Mouse (Mus musculus) kidney, embryonic 15.5 days (tissue): ENCODE measurements at regions not wholly inside any gene's neighbourhood (a gene's known extent, or its start where the extent isn't known, plus 50 kb on each side); places are given as distances from the start of the nearest gene placed in this dataset.
A peak's percentile ranks its signal among the peaks of the same experiment; 100 is the strongest.

Experiments
- ATAC-seq: fragments of 200-750 bp; cut with Nextera tagmentation; replicated peaks from 2 replicates; pipeline ENCODE4 v1.8.0; 2017; ENCODE audit warnings: moderate TSS enrichment; ENCODE audit not compliant: low FRiP score
- H3K27ac ChIP-seq: fragments of 300-500 bp; sonication (generic); 2 replicates; pipeline ENCODE4 v1.5.1; 2015; ENCODE audit warnings: mild to moderate bottlenecking, inconsistent platforms
- H3K27me3 ChIP-seq: fragments of 300-500 bp; sonication (generic); 2 replicates; pipeline ENCODE4 v1.6.1; 2015; ENCODE audit warnings: inconsistent platforms
- H3K36me3 ChIP-seq: fragments of 300-500 bp; sonication (generic); 2 replicates; pipeline ENCODE4 v1.6.1; 2015; ENCODE audit warnings: inconsistent platforms
- H3K4me1 ChIP-seq: fragments of 300-500 bp; sonication (generic); 2 replicates; pipeline ENCODE4 v1.6.1; 2015; ENCODE audit warnings: inconsistent platforms
- H3K4me2 ChIP-seq: fragments of 300-500 bp; sonication (generic); 2 replicates; pipeline ENCODE4 v1.6.1; 2015; ENCODE audit warnings: moderate library complexity, mild to moderate bottlenecking, inconsistent platforms
- H3K4me3 ChIP-seq: fragments of 300-500 bp; sonication (generic); replicated peaks from 2 replicates; pipeline ENCODE4 v1.5.1; 2015; ENCODE audit warnings: mild to moderate bottlenecking, inconsistent platforms
- H3K9ac ChIP-seq: fragments of 300-500 bp; sonication (generic); 2 replicates; pipeline ENCODE4 v1.6.1; 2015; ENCODE audit warnings: mild to moderate bottlenecking, inconsistent platforms
- H3K9me3 ChIP-seq: fragments of 300-500 bp; sonication (generic); replicated peaks from 2 replicates; pipeline ENCODE4 v1.6.1; 2016; ENCODE audit warnings: inconsistent platforms
- WGBS: fragments of 180-500 bp; shearing (Covaris S2); methylation state at CpG from one replicate; pipeline ENCODE4 v1.1.7; 2015; ENCODE audit warnings: mixed read lengths; 5-methylcytosine and 5-hydroxymethylcytosine counted together

DNA sequence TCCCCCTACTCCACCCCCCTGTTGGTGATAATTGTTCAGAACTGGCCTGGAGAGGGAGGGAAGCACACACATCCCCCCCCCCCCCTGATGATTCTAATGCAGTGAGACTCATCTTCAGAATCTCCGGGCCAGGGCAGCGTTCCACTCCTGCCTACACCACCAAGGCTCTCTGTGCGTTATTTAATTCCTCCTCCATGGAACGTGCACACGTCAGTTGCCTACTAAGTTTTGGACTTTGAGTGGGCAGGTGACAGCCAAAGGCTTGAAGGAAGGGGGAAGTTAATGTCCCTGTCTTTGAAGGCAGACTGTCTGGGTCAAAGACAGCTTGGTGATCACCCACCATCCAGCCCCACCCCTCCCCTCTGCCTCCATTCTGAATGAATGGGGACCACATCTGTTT is 339.8 kb upstream of the Sall1 start:
- 29% methylated on average over 5 of the region's 5 CpGs for WGBS
- no peak overlapping the region for H3K4me3 ChIP-seq
- H3K27ac ChIP-seq, result peak overlapping the region; percentile 67
- H3K4me2 ChIP-seq, result no peak overlapping the region
- no peak overlapping the region for H3K9ac ChIP-seq
- H3K36me3 ChIP-seq, result no peaks in the 10 kb centered on the region
- peaks cover 56% of the 10 kb centered on the region for H3K4me1 ChIP-seq
- peaks cover 7% of the 10 kb centered on the region; the same call in 1 of the 2 replicates for H3K27me3 ChIP-seq
- no peaks in the 10 kb centered on the region for H3K9me3 ChIP-seq
- no peak for ATAC-seq

DNA sequence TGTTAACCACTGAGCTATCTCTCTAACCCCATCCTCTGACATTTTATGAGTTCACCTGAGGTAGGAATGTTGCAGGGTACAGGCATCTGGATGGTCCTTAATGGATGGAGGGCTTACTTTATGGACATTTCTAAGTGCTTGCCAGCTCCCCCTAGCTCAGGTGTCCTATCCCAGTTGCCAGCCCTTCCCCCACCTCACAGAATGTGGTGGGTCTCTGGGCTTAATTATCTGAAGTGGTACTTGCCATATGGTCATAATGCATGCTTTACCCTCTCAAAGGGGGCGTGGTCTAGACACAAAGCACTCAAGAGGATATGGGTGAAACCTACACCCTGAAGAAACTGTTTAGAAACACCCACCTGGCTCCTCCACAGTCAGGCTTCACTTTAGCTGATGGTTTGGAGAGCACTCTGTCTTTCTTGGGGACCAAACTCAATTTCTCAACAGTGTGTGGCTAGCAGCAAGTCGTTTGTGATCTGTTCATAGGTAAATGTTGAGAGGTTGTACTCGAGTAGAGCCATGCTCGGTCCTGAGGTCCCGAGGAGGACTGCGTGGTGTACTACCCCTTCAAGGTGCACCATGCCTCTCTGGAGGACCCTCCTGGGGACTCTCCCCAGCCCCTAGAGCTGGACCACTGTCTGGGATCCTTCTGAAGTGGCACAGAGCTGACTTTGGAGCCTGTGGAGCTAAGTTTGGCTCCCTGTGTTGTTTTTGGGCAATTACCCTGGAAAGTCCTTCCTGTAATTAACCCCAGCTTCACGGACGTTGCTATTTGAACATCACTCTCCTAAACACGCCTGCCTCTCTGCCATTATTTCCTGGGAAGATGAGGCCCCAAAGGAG is 338.8 kb upstream of the Sall1 start:
- 17% methylated on average over 9 of the region's 9 CpGs for WGBS
- H3K9me3 ChIP-seq, result no peaks in the 10 kb centered on the region
- no peak for ATAC-seq
- H3K4me2 ChIP-seq, result no peak overlapping the region
- peak overlapping the region; percentile 67 for H3K27ac ChIP-seq
- H3K4me1 ChIP-seq, result peaks cover 46% of the 10 kb centered on the region
- peaks cover 7% of the 10 kb centered on the region; the same call in 1 of the 2 replicates for H3K27me3 ChIP-seq
- H3K36me3 ChIP-seq, result no peaks in the 10 kb centered on the region
- no peak overlapping the region for H3K9ac ChIP-seq
- H3K4me3 ChIP-seq, result no peak overlapping the region

DNA sequence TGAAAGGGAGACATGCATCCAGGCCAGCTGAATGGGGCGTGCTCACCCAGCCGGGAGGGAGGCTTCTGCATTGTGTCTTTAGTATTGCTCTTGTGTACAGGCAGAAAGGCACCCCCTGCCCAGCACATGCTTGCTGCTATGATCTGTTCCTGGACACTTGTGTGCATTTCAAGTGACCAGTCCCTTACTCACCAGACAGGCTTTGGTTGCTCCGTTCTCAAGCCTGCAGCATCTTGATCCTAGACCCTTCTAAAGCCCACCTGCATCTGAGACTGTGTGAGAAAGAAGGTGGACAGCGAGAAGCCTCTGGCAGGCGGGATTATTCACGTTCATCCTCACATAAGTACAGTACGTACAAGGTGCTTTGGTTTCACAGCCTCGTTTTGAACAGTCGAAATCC is 336.5 kb upstream of the Sall1 start:
- Histone ChIP-seq H3K27me3 (peaks cover 7% of the 10 kb centered on the region; the same call in 1 of the 2 replicates), H3K4me1 (peaks cover 24% of the 10 kb centered on the region), H3K27ac (no peak overlapping the region), H3K4me3 (no peak overlapping the region), H3K4me2 (no peak overlapping the region), H3K9me3 (no peaks in the 10 kb centered on the region), H3K36me3 (no peaks in the 10 kb centered on the region), H3K9ac (no peak overlapping the region)
- WGBS, result 85% methylated on average over 9 of the region's 9 CpGs
- ATAC-seq, result no peak

DNA sequence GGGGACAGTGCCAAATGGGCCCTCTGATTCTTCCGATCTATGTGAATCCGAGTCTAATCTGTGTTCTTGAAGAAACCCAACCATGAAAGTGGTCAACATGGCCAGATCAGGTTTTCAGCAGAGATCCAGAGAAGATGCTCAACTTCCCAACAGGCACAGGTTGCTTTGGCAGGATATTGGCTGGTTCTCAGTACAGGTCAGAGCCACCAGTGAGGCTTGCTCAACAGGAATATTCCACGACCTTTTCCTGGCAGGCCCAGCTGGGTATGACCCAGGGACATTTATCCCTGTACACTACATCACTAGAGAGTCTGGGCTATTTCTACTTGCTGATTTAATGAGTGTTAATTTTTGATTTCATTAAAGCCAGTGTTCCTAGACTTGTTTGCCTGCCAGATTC is 328.8 kb upstream of the Sall1 start:
- Histone ChIP-seq H3K27ac (no peak overlapping the region), H3K36me3 (no peaks in the 10 kb centered on the region), H3K4me3 (no peak overlapping the region), H3K4me2 (no peak overlapping the region), H3K9me3 (no peaks in the 10 kb centered on the region), H3K9ac (no peak overlapping the region), H3K27me3 (no peaks in the 10 kb centered on the region), H3K4me1 (peaks cover 12% of the 10 kb centered on the region)
- ATAC-seq, result no peak
- WGBS, result 93% methylated on average over 3 of the region's 3 CpGs

DNA sequence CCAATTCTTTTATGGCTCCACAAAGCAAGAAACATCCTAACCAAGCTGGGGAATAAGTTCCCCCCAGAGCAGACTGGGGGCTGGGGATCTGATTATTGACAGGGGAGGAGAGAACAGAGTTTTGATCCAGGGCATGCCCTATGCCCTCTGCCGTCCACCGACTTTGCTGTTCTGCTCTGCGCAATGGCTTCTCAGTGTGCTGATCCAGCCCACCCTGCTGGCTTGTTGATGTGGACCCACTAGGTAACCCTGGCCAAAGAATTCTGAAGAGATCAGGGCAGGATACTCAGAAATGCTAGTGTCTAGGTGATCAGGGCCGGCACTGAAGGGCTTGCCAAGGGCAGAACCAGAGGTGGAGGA is 327.8 kb upstream of the Sall1 start:
- 22% methylated on average over 4 of the region's 4 CpGs for WGBS
- H3K4me1 ChIP-seq, result peaks cover 12% of the 10 kb centered on the region
- no peak overlapping the region for H3K27ac ChIP-seq
- no peak overlapping the region for H3K4me3 ChIP-seq
- no peaks in the 10 kb centered on the region for H3K36me3 ChIP-seq
- ATAC-seq, result no peak
- H3K4me2 ChIP-seq, result no peak overlapping the region
- no peaks in the 10 kb centered on the region for H3K27me3 ChIP-seq
- no peaks in the 10 kb centered on the region for H3K9me3 ChIP-seq
- H3K9ac ChIP-seq, result no peak overlapping the region

DNA sequence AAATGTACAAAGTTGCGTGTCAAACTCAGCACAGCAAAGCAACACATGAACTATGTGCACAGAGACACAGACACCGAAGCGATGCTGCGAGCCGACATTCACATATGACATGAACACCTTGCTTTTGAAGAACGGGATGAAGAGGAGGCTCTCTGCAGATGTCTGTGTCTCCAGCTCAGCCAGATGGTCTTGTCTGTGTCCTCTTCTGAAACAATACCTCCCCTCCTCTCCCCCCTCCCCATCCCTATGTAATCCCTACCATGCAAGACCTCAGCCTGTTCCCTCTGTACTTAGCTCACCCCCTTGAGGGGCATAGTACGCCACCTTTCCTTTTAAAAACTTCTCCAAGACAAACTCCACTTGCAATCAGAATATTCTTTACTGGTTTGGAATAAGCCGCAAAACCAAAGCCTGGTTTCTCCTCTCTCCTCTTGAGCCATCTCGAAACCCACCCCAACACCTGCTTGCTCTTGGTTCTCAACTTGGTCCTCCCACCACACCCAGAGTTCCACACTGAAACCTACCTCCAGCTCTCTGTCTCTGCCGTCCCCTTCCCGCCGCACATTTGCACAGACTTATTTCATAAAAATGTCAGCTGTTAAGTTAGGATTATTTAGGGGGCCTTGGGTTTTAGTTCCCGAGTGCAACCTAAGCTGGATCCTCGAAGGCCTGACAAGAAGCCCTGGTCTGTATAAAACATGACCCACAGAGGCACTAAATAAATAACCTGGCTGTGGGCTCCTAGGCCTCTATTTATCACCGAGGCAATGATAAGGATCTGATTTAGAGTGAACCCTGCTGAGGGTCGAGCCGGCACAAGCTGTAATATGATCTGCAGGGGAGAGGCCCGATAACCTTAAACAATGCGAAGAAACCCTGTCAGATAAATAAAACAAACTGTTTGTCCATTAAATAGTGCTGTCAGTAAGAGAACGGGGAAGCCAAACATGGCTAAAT is 327.1 kb upstream of the Sall1 start:
- no peaks in the 10 kb centered on the region for H3K36me3 ChIP-seq
- H3K27ac ChIP-seq, result peak overlapping the region; percentile 45
- H3K4me3 ChIP-seq, result no peak overlapping the region
- H3K9ac ChIP-seq, result no peak overlapping the region
- ATAC-seq, result peak; percentile 85
- peaks cover 12% of the 10 kb centered on the region for H3K4me1 ChIP-seq
- H3K9me3 ChIP-seq, result no peaks in the 10 kb centered on the region
- no peak overlapping the region for H3K4me2 ChIP-seq
- WGBS, result 34% methylated on average over 20 of the region's 20 CpGs
- H3K27me3 ChIP-seq, result no peaks in the 10 kb centered on the region

DNA sequence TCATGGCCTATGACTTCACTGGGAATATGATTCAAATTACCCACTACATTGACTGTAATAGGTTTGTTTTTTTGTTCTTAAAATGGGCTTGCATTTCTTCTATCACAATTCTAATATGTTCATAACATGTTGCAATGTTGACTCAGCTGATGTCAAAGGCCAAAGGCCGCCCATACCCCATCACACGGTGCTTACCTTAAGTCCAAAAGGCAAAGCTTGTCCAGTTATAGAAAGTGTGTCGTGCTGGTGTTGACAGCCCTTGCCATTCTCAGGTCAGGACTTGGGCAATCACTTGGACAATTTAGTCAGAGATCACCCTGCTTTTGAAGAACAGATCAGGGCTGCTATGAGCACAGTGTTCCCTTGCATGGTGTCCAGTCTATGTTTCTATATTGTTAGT is 321.5 kb upstream of the Sall1 start:
- Histone ChIP-seq H3K4me2 (no peak overlapping the region), H3K9me3 (no peaks in the 10 kb centered on the region), H3K4me1 (no peaks in the 10 kb centered on the region), H3K9ac (no peak overlapping the region), H3K27me3 (no peaks in the 10 kb centered on the region), H3K4me3 (no peak overlapping the region), H3K27ac (no peak overlapping the region), H3K36me3 (no peaks in the 10 kb centered on the region)
- no peak for ATAC-seq
- 92% methylated on average over 3 of the region's 3 CpGs for WGBS

DNA sequence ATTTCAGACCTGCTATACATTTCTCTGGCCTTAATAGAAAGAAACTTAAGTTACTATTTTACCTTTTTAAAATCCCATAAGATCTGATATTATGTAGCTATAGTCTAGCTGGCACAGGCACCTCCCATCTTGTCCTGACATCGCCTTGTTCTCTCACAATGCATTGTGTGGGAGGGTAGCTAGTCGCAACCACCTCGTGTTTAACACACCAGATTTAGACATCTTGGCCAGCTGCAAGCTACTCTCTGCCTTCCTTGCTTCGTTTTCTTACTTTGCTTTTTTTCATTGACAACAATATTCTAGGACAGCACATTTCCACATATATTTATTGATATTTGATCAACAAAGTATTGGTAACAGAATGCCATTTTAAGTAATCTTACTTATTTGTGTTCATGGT is 314.4 kb upstream of the Sall1 start:
- no peaks in the 10 kb centered on the region for H3K4me1 ChIP-seq
- no peaks in the 10 kb centered on the region for H3K27me3 ChIP-seq
- H3K4me2 ChIP-seq, result no peak overlapping the region
- H3K9ac ChIP-seq, result no peak overlapping the region
- no peak for ATAC-seq
- no peaks in the 10 kb centered on the region for H3K9me3 ChIP-seq
- 68% methylated on average over 4 of the region's 4 CpGs for WGBS
- no peaks in the 10 kb centered on the region for H3K36me3 ChIP-seq
- H3K4me3 ChIP-seq, result no peak overlapping the region
- no peak overlapping the region for H3K27ac ChIP-seq

DNA sequence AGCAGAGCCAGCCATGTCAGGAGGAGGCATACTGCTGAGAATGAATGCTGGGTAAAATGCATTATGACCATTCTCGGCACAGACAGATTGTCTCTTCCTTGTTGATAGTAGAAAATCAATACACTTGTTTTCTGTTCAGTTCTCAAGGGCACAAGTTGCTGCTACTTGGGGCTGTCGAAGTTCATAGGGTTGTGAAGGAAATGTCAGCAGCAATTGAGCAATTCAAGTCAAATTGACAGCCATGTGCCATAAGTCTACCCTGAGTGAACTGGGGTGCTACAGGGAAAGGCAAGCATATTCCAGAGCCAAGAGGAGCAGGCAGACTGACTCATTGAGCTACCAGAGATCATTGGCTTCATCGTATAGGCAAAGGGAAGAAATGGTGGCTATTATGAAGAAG is 301.6 kb upstream of the Sall1 start:
- ATAC-seq, result no peak
- Histone ChIP-seq H3K4me1 (0 out of 2 replicates have a peak, but pooled peaks cover 3% of the 10 kb centered on the region), H3K27me3 (no peaks in the 10 kb centered on the region), H3K4me3 (no peak overlapping the region), H3K9ac (no peak overlapping the region), H3K4me2 (no peak overlapping the region), H3K36me3 (no peaks in the 10 kb centered on the region), H3K27ac (no peak overlapping the region), H3K9me3 (no peaks in the 10 kb centered on the region)
- 87% methylated on average over 3 of the region's 3 CpGs for WGBS

DNA sequence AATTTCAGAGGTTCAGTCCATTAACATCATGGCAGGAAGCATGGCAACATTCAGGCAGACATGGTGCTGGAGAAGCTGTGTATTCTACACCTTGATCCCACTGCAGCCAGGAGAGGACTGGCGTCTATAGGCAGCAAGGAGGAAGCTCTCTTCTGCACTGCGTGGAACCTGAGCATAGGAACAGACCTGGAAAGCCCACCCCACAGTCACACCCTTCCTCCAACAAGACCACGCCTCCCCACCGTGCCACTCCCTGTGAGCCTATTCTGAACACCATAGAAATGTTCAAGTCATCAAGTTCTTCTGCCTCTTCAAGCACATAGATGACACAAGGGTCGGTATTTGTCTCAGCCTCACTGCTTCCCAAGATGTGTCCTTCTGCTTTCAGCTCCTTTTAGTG is 297.7 kb upstream of the Sall1 start:
- WGBS, result 89% methylated on average over 5 of the region's 5 CpGs
- Histone ChIP-seq H3K4me2 (no peak overlapping the region), H3K4me3 (no peak overlapping the region), H3K27ac (no peak overlapping the region), H3K9ac (no peak overlapping the region), H3K4me1 (0 out of 2 replicates have a peak, but pooled peaks cover 3% of the 10 kb centered on the region), H3K36me3 (no peaks in the 10 kb centered on the region), H3K9me3 (no peaks in the 10 kb centered on the region), H3K27me3 (no peaks in the 10 kb centered on the region)
- no peak for ATAC-seq

DNA sequence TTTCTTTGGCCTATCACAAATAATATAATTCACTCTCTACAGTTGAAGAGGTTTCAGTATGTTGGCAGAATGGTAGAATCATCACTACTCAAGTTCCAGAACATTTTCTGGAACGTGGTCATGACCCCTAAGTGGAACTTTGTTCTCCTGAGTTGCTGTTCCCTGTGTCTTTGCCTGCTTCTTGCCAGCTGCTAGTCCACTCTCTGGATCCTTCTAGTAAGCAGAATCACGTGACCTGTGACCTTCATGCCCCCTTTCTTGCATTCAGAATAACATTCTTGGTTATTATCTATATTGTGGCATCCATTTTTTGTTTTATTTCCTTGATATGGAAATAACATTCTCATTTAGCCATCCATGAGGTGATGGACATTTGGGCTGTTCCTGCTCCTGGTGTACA is 291.5 kb upstream of the Sall1 start:
- H3K4me2 ChIP-seq, result no peak overlapping the region
- H3K27ac ChIP-seq, result no peak overlapping the region
- H3K36me3 ChIP-seq, result no peaks in the 10 kb centered on the region
- 74% methylated on average over 2 of the region's 2 CpGs for WGBS
- no peak for ATAC-seq
- no peak overlapping the region for H3K4me3 ChIP-seq
- H3K4me1 ChIP-seq, result no peaks in the 10 kb centered on the region
- no peaks in the 10 kb centered on the region for H3K27me3 ChIP-seq
- H3K9me3 ChIP-seq, result no peaks in the 10 kb centered on the region
- H3K9ac ChIP-seq, result no peak overlapping the region

DNA sequence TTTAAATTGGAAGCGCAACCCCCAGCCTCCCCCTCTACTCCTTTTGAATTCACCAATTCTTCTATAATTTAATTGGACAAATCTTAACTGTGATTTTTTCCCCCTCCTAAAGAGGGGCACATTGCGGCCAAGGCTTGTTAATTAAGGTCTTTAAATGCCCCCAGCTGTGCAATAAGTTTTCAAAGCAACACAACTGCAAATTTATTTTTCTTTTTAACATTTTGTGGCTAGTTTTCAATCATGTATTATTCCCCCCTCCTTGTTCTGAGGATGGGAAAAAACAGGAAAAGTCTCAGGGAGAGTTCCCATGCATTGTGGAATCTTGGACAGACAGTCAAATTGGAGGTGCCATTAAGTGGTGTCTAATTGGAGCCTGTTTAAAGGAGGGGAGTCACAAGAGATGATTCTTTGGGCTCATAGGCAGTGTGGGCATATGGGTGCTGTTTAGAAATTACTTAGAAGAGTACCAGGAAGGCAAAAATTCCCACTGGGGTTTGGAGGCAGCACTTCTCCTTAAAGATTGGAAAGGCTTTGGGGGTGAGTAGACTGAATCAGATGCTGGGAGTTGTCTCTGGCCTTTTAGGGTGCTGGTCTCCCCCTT is 281.9 kb upstream of the Sall1 start:
- no peak for ATAC-seq
- WGBS, result 92% methylated on average over 2 of the region's 2 CpGs
- H3K9ac ChIP-seq, result no peak overlapping the region

More for the DNA sequence above, 281.9 kb upstream of the Sall1 start:
- Histone ChIP-seq H3K4me2 (no peak overlapping the region), H3K27ac (no peak overlapping the region), H3K4me3 (no peak overlapping the region), H3K9me3 (no peaks in the 10 kb centered on the region), H3K4me1 (0 out of 2 replicates have a peak, but pooled peaks cover 4% of the 10 kb centered on the region), H3K36me3 (no peaks in the 10 kb centered on the region), H3K27me3 (no peaks in the 10 kb centered on the region)
